Mouse (Mus musculus) lung, postnatal 0 days (tissue): ENCODE results near the gene Birc5. TPM values are rescaled to one million over a fixed set of nuclear protein-coding genes. Genes with fewer than 3 reads are reported as not detected.
A peak's percentile ranks its signal among the peaks of the same experiment; 100 is the strongest.

Experiments
- ATAC-seq: fragments of 200-750 bp; cut with Nextera tagmentation; 2 replicates; pipeline ENCODE4 v1.8.0; 2017; ENCODE audit warnings: moderate library complexity
- DNase-seq: peaks from one replicate; pipeline ENCODE4 v3.0.0-alpha.2; 2016; ENCODE audit warnings: low spot score
- H3K27ac ChIP-seq: fragments of 300-500 bp; sonication (generic); 2 replicates; pipeline ENCODE4 v1.5.1; 2014; ENCODE audit warnings: antibody characterized with exemption, mild to moderate bottlenecking, low read length, mixed read lengths
- H3K27me3 ChIP-seq: fragments of 300-500 bp; sonication (generic); replicated peaks from 2 replicates; pipeline ENCODE4 v1.6.1; 2014; ENCODE audit warnings: low read length, mixed read lengths; ENCODE audit not compliant: insufficient read depth
- H3K36me3 ChIP-seq: fragments of 300-500 bp; sonication (generic); 2 replicates; pipeline ENCODE4 v1.6.1; 2014; ENCODE audit warnings: low read length, mixed read lengths; ENCODE audit not compliant: insufficient read depth
- H3K4me1 ChIP-seq: fragments of 300-500 bp; sonication (generic); 2 replicates; pipeline ENCODE4 v1.6.1; 2014; ENCODE audit warnings: antibody characterized with exemption, low read depth, low read length, mixed read lengths; ENCODE audit not compliant: insufficient read depth
- H3K4me2 ChIP-seq: fragments of 300-500 bp; sonication (generic); replicated peaks from 2 replicates; pipeline ENCODE4 v1.6.1; 2014; ENCODE audit warnings: low read depth, mild to moderate bottlenecking, low read length, moderate library complexity, mixed read lengths
- H3K4me3 ChIP-seq: fragments of 300-500 bp; sonication (generic); 2 replicates; pipeline ENCODE4 v1.5.1; 2014; ENCODE audit warnings: low read depth, low read length
- H3K9ac ChIP-seq: fragments of 300-500 bp; sonication (generic); replicated peaks from 2 replicates; pipeline ENCODE4 v1.6.1; 2014; ENCODE audit warnings: low read depth, mild to moderate bottlenecking
- H3K9me3 ChIP-seq: fragments of 300-500 bp; sonication (generic); 2 replicates; pipeline ENCODE4 v1.6.1; 2016; ENCODE audit warnings: low read length, mixed read lengths
- CTCF ChIP-seq: IDR thresholded peaks from 2 replicates; pipeline ENCODE4 v1.5.1; 2016; ENCODE audit warnings: antibody characterized with exemption, mild to moderate bottlenecking
- EP300 ChIP-seq: IDR thresholded peaks from 2 replicates; pipeline ENCODE4 v1.6.1; 2016; ENCODE audit warnings: antibody characterized with exemption, mild to moderate bottlenecking, control low read depth
- WGBS: fragments of 180-500 bp; shearing (Covaris S2); extraction: QIAGEN DNeasy Blood & Tissue Kit; methylation state at CpG from one replicate; pipeline ENCODE4 v1.1.7; 2014; 5-methylcytosine and 5-hydroxymethylcytosine counted together
- polyA plus RNA-seq: library from polyadenylated mRNA; unstranded; fragments of >200 nt; fragmentation: Nextera tagmentation; extraction: Ambion mirVana; gene quantifications from 2 replicates; pipeline ENCODE4 v1.2.1, GENCODE M21; 2015

The Birc5 gene
- polyA plus RNA-seq, 1 experiment from 2014 or later = 15.0 TPM

DNA sequence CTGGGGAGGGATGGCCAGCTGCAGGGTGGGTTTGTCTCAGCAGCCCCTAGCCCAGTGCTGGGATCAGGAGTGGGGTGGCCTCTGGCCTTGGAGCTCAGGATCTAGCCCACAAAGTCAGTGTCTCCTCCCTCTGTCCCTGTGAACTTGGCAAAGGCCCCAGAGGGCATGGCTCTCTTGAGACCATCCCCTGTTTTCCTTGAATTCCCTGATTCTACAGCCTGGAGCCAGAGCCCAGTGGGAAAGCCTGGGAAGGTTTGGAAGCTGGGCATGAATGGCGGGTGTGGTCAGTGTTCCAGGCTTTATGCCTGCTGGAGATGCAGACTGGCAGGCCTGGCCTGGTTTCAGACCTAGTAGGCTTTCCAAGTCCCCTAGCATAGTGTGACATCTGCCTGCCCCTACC is 33.2 kb downstream of the Birc5 start:
- Histone ChIP-seq H3K4me1 (peaks cover 38% of the 10 kb centered on the region), H3K27ac (peak overlapping the region; percentile 78), H3K9ac (no peak overlapping the region), H3K36me3 (no peaks in the 10 kb centered on the region), H3K4me2 (no peak overlapping the region), H3K9me3 (no peaks in the 10 kb centered on the region), H3K27me3 (no peaks in the 10 kb centered on the region), H3K4me3 (no peak overlapping the region)
- DNase-seq (peak; percentile 66), ATAC-seq (peak; percentile 51)
- 55% methylated on average over 1 of the region's 1 CpGs for WGBS
- TF ChIP-seq CTCF (no peak), EP300 (no peak)

DNA sequence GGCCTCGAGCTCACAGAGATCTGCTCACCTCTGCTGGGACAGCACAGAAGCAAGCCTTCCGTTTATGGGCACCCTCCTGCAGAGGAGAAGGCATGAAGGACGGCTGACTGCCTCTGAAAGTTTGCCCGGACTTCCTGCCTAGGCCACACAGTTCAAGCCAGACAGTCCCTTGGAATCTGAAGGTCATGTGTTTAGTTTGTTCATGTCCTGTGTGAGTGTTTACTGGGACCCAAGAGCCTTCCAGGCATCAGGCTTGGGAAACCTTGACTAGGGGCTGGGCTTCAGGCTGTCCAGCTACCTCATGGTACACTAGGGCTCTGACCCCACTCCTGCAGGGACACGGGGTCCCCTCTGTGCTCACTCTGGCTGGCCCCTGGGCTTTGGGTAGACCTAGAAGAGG is 36.9 kb downstream of the Birc5 start:
- DNase-seq (no peak), ATAC-seq (no peak)
- Histone ChIP-seq H3K27ac (peak overlapping the region; percentile 57), H3K9me3 (no peaks in the 10 kb centered on the region), H3K36me3 (no peaks in the 10 kb centered on the region), H3K9ac (no peak overlapping the region), H3K27me3 (no peaks in the 10 kb centered on the region), H3K4me1 (peaks cover 38% of the 10 kb centered on the region), H3K4me2 (no peak overlapping the region), H3K4me3 (no peak overlapping the region)
- peak; percentile 54; the same call in 1 of the 2 replicates for TF ChIP-seq EP300
- TF ChIP-seq CTCF = no peak
- WGBS = 24% methylated on average over 5 of the region's 5 CpGs

DNA sequence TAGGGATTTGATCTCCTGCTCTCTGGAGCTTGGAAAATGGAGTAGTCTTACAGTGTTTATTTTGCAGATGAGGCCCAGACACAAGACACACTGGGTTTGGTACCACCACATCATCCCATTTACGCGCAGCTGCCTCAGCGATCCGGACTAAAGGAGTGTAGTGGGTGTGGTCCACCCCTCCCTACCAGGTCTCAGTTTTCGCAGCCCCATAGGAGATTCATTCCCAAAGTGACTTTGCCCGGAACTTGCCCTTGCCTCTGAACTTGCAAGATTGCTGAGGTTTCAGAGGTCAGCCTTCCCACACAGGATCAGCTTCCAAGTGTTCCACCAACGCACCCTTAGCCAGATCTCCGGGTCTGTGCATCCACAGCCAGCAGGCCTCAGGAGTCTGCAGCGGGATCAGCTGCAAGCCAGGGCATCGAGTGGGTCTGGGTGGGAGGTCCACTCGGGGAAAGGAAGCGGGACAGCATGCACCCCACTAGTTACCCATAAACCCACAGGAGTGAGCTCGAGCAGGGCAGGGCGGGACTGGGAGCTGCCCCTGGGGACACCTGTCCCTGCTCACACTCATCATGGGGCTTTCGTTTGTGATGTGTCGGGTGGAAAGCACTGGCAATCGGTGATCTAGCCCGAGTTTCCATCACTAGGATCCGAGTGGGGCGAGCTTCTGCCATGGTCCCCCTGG is 39.3 kb downstream of the Birc5 start:
- Histone ChIP-seq H3K4me1 (peaks cover 25% of the 10 kb centered on the region), H3K36me3 (no peaks in the 10 kb centered on the region), H3K9me3 (no peaks in the 10 kb centered on the region), H3K4me3 (no peak overlapping the region), H3K27me3 (no peaks in the 10 kb centered on the region), H3K4me2 (peak overlapping the region; percentile 34; the same call in 1 of the 2 replicates), H3K9ac (no peak overlapping the region), H3K27ac (no peak overlapping the region)
- TF ChIP-seq EP300 = no peak
- no peak for TF ChIP-seq CTCF
- ATAC-seq = no peak
- no peak for DNase-seq
- 46% methylated on average over 20 of the region's 20 CpGs for WGBS

DNA sequence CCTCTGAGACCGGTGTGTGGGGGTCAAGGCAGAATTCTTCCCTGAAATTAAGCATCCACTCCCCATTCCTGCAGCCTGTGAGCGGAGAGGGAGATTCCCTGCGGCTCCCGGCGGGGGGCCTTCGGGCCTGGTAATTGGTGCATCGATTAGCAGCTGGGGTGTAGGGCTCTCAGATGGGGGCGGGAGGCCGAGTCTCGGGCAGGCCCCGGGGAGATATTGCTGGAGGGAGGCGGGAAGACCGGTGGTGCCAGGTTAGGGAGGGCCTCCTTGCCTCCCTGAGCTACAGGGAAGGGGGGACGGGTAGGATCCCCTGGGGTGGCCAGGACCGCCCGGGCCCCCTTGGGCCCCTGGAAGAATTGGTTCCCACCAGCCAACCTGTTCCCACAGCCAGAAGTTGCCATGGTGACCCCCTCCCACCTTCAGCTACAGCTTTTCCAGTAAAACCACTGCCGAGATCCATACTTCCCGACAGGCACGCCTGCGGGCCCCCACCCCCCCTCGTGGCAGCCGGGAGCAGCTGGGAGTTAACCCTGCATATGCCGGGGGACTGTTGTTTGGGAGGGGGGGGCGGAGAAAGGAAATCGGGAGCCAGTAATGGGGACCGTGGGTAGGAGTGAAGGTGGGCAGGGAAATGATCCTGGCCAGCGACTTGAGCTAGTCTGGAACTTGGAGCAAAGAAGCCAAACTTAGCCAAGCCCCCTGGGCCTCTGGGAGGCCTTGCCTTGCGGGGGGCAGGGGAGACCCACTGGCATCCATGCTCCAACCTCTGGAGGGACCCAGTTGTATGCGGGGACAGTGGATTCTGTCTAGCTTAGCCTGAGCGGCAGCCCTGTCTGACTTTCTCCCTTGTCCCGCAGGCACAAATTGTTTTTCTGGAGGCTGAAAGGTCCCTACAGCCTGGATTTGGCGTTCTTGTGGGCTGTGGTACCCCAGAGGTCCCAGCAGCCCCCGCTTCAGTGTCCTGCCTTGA is 40.1 kb downstream of the Birc5 start:
- H3K9me3 ChIP-seq = no peaks in the 10 kb centered on the region
- no peaks in the 10 kb centered on the region for H3K27me3 ChIP-seq
- ATAC-seq = peak; percentile 24; the same call in 1 of the 2 replicates

DNA sequence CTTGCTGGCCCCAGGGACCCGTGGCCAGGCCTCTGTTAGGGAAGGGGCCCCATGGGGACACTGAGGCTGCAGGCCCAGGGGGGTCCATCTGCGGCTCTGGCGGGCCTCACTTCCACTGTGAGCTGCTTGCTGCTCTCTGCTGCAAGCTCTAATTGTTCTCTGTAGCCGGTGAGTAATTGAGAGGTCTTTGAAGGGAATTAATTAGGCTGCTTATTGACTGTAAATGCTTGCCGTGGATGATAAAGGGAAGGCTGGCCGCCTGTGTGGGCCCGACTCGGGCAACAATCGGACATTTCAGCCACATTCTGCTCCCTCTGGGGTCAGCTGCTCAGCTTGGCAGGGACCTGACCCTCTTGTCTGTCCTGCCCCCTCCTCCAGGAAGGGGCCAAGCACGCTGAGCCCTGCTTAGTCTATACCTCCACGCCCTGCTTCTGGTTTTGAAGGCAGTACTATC is 40.9 kb downstream of the Birc5 start:
- Histone ChIP-seq H3K4me1 (peaks cover 25% of the 10 kb centered on the region), H3K27me3 (no peaks in the 10 kb centered on the region), H3K9me3 (no peaks in the 10 kb centered on the region), H3K4me3 (no peak overlapping the region), H3K9ac (no peak overlapping the region), H3K27ac (peak overlapping the region; percentile 20; the same call in 1 of the 2 replicates), H3K36me3 (no peaks in the 10 kb centered on the region), H3K4me2 (no peak overlapping the region)
- DNase-seq = no peak
- no peak for TF ChIP-seq EP300
- no peak for TF ChIP-seq CTCF
- ATAC-seq = no peak
- 26% methylated on average over 11 of the region's 11 CpGs for WGBS

More for the DNA sequence above, 40.1 kb downstream of the Birc5 start:
- Histone ChIP-seq H3K4me2 (peak overlapping the region; percentile 34), H3K36me3 (no peaks in the 10 kb centered on the region), H3K27ac (peak overlapping the region; percentile 14; the same call in 1 of the 2 replicates), H3K4me3 (0 out of 2 replicates have a peak overlapping the region, but pooled peaks have one; percentile 10), H3K4me1 (peaks cover 25% of the 10 kb centered on the region), H3K9ac (peak overlapping the region; percentile 19; the same call in 1 of the 2 replicates)
- 23% methylated on average over 29 of the region's 33 CpGs for WGBS
- peak; percentile 64; the same call in 1 of the 2 replicates for TF ChIP-seq EP300
- TF ChIP-seq CTCF = no peak
- DNase-seq = no peak
